Mouse (Mus musculus) right cerebral cortex, adult 18-20 months (tissue): ENCODE results near the gene Kif4.

Source experiments
- DNase-seq: peaks from one replicate; pipeline ENCODE4 v3.0.0; 2022; ENCODE audit warnings: mixed read lengths

Kif4 gene

DNA sequence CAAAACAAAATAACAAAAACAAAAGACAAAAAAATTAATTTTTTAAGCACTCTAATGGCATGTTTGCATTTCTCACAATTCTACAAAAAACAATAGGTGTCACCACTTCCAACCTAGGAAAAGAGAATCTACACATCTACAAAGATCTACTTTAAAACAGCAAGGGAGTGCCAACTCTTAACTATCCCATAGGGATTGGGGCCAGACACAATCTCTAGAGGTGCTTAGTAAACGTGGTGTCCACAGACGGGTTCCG lies at the start of gene Kif4:
Kif4 (plus strand) TSS at position 192 of the 256 bp plus-strand sequence.
- DNase-seq: no peak

DNA sequence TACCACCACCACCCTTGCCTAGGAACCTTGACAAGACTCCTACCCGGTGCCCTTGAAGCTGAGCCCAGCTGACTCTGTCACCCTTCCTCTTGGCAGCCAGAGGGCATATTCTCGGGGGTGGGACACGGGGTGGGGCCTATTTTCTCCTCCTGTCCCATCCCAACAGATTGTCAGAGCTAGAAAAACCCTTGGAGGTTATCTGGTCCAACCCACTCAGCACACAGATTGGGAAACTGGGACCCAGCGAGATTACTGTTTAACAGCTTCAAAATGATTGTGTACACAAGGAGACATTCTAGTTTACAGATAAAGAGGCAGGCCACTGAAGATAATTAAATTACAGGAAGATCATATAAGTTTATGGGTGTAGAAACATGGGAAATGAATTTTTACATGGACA lies 30.7 kb upstream of the Kif4 start, which contains the start of gene P2ry4:
P2ry4 (minus strand) TSS at position 79 of the 400 bp plus-strand sequence.
- DNase-seq: no peak

DNA sequence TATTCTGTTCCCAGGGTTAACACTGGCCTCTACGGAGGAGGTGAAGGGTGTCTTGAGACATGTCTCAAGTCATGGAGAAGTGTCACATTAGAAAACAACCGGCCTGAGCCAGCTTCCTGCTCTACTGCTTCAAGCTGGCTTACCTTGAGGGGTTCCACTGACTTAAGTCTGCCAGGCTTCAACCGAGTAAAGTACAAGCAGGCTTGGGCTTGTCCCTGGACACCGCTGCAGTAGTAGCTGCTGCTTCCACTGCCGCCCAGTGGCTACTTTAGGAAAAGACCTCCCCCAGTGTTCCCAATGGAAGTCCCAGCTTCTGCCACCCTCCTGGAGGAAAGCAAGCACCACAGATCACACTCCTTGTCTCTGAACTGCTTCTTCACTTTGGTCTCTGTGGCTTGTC lies 28.1 kb upstream of the Kif4 start:
- peak; percentile 48 for DNase-seq

DNA sequence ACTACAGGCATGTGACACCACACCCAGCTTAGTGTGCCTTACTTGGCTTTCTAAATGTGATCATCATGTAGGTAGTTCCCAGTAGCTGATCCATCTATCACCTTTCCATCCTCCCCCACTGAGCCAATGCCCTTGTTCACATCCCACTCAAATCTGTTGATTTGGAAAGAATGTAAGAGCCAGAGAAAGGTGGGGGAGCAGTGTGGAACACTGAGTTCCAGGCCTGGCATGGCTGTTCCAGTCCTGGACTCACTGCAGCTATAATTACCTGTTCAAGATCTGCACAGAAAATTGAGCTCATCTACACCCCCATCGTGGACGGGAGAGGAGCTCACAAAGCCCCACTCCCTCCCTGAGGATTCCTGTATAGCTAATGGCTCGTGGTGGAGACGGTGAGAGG lies 25.8 kb upstream of the Kif4 start:
- DNase-seq: peak; percentile 48

DNA sequence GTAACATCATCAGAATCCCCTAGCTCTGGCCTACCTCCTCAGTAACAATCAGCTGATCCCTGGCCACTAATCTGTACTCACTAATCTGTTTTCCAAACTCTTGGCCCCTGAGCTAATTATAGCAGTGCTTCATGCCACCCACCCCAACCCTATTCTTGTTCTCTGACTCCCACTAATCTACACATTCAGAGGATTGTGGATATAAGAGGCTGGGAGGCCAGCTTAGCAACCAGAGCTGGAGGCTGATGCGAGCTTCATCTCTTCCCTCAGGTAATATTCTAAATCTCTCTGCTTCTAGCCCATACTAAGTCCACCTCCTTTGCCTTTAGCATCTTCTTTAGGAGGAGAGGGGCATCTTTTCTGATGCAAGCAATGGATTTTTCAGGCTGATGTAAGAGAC lies 20.2 kb upstream of the Kif4 start, which contains the start of gene Arr3:
Arr3 (plus strand) TSS at position 184 of the 400 bp plus-strand sequence.
- DNase-seq: no peak

DNA sequence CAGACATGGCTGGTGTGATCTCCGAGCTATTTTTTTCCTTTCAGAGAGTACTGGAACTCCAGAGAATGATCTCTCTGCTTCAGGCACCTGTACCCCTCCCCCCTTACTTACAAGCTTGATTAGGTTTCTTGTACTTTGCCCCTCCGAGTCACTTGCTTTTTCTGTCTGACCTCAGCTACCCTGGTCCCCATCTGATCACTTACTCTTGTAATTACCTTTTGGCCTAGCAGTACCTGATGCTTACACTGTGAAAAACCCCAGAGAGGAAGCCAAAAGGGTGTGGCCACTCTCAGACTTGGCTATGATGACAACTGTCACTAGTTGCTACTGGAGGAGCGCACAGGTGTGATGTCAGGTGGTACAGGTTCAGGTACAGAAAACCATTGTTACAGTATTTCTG lies 7.0 kb upstream of the Kif4 start:
- no peak for DNase-seq

DNA sequence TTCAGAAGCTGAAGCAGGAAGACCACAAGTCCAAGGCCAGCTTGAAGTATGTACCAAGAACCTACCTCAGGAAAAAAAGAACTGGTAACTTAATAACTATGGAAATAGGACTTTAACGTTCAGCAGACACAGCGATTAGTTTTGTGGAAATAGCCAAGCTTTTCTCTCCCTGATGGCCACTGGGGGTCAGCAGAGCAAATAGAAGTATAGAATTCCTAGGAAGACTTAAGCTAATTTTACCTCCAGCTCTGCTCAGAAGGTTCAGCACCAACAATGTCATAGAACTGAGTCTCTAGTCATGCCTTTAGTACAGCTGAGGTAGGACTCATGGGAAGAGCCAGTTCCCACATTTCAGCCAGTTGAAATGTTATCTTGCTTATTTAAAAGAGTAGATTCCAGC lies 4.2 kb upstream of the Kif4 start:
- DNase-seq: no peak

DNA sequence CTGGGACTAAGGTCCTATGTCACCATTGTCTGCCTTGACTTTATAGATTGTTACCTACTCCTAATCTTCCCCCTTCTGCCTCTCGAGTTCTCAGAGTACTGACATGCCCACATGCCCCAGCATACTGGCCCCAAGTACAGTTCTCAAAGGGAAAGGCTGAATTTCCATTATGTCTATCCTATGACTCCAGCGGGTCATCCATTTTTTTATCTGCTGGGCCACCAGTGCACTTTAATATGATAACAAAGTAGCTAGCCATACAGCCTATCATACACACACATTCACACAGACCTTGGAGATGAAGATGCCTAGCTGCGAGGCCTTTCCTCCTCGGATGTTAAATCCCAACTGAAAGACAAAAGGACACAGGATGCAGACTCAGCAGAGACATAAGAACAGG lies 1.3 kb upstream of the Kif4 start:
- DNase-seq: no peak

DNA sequence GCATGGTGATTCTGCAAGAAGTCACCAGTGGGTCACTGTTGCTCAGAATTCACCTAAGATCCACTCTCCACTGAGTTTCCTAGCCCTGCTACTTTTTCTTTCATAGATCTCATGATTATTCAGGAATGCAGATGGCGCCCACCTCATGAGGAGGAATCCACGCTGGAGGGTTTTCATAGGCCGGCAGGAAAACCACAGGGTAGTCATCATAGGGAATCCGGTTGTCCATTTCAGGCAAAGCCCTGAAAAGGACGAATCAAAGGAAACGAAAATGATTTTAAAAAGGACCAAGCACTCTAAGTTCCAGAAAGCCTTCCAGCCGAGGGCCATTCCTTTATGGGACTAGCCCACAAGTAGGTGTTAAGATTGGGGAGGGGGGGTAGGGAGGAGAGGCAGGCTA lies 391 bp upstream of the Kif4 start:
- DNase-seq: no peak

DNA sequence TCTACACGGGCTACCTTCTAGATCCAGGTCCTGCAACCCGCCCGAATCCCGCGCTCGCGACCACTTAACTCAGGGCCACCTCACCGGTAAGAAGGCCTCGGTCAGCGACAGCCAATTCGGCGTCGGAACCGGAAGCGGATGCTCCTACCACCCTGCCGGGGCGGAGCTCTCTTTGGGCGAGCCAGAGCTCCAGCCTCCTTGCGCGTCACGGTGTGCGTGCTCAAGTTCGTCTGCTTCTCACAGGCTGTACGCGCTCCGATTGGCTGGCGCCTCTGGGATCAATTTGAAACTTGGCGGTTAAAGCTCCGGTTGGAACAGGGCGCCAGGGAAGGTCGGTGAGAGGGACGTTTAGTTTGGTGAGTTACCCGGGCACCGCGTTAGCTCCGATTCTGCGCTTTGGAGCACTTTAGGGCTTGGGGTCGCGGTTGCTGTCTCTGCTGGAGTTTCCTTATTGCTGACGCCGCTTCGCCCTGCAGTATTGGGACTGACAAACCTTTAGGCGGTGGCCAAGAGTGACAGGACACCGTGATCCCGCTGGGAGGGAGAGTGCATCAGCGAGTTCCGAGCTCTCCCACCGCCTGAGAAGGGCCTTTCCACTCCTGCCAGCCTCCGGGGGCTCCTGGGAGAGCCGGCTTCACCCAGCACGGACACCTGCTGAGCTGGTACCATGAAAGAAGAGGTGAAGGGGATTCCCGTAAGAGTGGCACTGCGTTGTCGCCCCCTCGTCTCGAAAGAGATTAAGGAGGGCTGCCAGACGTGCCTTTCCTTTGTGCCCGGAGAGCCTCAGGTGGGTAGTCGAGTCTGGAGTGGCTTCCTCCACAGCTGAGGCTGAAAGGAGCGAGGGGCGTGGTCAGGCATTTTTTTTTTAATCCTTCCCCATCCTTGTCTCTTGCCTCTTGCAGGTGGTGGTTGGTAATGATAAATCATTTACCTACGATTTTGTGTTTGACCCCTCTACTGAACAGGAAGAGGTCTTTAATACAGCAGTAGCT lies 561 bp downstream of the Kif4 start, which contains the start of gene Pdzd11:
Pdzd11 (minus strand) TSS at position 767 of the 992 bp plus-strand sequence.
- DNase-seq: peak; percentile 92

DNA sequence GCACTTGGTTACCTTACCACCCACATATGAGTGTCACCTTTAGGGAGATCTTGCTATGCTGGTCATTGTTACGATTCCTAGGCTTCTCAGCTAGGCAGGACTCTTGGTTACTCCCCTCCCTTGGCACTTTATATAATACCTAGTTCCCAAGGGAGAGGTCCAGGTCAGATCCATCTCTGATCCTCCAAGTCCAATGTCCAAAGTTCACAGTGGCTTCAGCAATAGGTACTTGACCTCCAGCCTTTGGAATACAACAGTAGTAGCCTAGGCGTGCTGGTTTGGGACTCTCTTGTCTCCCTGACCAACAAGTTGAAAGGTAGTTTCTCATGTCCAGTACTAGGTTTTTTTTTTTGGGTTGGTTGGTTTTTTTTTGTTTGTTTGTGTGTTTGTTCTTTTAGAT lies 3.5 kb downstream of the Kif4 start:
- no peak for DNase-seq

DNA sequence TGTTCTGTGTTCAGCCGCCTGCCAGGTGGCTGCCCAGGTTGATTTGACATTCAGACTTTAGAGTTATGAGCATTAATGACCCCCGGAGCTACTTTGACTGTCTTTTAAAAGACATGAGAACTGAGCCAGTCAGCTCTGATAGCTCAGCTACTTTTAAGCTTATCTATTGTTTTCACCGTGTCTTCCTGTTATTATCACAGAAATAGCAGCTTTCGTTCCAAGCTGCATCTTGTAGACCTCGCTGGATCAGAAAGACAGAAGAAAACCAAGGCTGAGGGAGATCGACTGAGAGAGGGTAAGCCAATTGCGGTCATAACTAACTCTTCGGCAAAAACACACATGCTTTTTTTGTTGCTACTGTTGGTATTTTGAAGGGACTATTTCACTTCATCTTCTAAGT lies 12.9 kb downstream of the Kif4 start:
- DNase-seq: no peak

DNA sequence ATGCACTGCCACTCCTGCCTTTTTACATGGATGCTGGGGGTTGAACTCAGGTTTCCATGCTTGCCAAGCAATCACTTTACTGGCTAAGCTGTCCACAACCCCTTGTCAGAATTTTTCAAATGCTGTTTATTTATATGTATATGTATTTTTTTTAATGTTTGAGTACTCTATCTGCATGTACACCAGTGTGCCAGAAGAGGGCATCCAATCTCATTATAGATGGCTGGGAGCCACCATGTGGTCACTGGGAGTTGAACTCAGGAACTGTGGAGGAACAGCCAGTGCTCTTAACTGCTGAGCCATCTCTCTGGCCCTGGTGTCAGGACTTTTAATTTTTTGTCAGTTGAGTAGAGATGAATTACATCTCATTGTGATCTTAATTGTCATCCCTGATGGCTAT lies 27.3 kb downstream of the Kif4 start:
- no peak for DNase-seq

DNA sequence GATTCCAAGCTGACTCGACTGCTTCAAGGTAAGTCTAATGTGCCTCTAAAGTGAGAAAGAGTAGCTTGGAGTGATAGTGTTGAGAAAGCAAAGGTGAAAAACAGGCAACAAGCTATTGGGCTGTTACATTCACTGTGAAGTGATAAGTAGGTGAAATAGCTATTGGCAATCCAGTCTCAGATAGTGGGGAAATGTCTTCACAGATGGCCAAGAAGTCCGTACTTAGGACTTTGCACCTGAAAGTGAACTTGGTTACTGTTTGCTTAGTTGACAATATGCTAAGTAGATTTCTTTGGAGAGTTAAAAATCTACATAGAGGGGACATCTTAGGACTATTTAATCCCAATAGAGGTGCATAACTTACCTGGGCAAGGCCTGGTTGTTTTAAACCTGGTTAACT lies 39.3 kb downstream of the Kif4 start:
- no peak for DNase-seq

DNA sequence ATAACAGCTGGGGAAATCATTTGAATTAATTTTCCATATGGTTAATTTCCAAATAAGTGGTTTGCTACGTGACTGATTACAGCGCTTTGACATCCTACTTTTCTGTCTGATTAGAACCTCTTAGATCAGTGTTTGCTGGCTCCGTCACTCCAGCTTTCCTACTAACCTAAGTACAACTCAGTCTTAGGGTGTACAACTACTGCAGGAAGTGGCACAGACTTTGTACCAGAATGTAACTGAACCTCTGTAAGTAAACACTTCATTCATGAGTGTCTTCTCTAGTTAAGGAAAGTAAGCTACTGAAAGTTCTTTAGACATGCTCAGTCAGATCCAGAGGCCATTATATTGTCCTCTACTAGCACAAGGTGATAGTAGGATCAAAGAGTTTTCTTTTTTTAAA lies 52.7 kb downstream of the Kif4 start:
- no peak for DNase-seq

DNA sequence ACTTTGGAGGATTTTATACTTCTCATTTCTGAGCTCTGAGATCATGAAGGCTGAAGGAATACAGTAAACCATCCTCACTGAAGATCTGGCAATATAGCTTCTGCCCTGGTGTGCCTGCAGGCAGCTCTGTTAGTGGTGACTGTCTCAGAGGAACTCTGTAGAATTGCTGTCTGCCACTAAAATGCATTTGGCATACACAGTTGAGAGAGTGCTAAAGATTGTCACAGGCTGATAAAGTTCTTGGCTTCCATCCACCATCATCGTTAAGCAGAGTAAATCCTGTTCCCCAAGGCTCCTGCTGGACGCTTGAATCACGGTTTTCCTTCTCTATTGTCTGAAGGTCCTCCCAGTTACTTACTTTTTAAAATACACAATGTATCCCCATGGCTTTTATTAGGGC lies 61.0 kb downstream of the Kif4 start:
- DNase-seq: no peak

DNA sequence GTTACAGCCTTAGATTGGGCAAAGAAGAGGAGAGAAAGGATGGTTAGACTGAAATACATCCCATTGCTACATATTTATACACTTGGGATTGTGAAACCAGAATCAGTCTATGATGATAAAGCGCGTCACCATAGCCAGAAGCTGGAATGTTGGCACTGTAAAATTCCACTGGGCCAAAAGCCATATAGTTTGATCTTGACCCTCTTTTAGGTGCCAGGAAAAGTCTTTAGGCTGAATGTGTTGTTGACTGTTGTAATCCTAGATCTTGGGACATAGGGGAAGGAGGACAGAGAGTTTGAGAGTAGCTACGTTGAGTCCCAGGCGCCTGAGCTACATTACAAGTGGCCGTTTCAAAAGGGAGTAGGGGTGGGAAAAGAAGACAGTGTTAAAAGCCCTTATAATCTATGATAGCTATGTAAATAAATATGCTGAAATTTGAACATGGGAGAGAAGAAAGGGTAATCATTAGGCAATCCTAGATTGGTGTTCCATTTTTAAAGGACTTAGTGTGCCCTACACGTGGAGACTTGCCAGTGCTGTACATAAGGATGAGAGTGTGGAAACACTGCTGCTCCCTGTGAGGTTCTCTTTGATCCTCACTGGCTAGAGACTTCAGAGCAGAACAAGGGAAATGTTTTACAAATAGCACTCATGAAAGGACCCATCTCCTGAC lies 62.0 kb downstream of the Kif4 start:
- DNase-seq: no peak

DNA sequence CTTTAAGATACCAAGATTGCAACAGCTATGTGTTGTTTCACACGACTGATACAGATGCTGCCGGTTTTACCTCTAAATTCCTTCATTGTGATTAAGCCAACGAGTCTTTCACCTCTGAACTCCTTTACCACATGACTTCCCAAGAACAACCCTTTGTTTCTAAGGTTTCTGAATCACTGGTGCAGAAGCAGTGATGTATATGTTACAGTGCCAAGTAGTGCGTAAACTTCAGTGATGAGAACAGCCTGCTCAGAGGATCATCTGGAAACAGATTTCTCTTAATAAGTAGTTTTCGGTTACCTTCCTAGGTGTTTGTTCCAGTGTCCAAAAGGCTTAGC lies 62.5 kb downstream of the Kif4 start:
- DNase-seq: no peak

DNA sequence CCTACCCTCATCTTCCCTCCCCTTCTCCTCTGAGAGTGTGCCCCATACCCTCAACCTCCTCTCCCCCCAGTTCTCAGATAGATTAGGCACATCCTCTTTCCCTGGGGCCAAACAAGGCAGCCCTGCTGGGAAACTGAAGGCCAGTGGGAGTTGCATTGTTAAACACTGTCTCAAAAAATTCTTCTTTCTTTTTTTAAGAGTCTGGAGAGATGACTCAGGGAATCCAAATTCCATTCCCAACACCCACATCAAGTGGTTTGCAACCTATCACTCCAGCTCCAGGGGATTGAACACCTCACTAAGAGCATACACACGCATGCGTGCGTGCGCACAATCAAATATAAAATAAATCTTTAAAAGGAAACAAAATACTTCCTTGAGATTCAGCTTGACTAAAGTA lies 71.2 kb downstream of the Kif4 start:
- DNase-seq: no peak

DNA sequence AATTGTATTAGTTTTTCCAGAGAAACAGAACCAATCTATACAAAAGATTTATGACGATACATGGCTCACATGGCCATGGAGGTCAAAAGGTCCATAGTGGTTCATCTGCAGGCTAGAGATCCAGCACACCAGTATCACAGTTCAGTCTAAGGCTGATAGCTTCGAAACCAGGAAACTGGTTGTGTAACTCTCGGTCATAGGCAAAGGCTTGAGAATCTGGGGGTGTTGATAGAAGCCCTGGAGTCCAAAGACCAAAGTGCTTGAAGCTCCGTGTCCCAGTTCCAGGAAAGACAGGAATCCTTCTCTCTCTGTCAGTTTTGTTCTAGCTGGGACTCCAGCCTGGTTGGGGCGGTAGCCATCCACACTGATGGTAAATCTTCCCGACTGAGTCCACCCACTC lies 82.5 kb downstream of the Kif4 start:
- DNase-seq: no peak

DNA sequence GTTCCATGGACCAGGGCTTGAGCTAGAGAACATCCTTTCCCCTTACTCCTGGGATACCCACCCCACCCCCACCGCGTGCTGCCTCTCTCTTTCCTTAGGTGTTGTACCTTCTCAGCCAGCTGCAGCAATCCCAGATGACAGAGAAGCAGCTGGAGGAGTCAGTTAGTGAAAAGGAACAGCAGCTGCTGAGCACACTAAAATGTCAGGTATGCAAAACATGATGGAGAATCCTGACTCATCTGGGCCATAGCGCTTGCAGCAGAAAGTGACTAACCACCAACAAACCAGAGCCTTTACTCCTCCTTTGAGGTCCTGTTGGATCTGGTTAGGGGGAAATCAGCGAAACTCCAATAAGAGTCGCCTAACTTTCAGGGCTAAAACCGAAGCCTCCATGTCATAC lies 90.6 kb downstream of the Kif4 start:
- no peak for DNase-seq

DNA sequence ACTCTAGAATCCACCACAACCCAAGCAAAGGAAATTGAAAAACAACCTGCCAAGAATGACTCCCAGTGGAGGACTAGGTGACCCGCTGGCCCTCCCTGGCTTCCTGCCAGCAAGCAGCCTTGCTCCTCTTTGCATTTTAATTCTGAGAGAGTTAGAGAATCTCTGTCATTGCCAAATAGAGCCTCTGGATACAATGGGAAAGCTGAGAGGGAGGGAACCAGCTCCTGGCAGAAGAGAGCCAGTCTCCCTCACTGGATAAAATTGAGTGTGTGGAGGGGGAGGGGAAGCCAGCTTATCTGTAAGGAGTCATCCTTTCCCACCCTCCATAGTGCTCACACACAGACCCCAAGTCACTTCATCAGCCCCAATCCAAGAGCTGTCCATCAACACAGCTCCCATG lies 103.4 kb downstream of the Kif4 start:
- DNase-seq: peak; percentile 1

DNA sequence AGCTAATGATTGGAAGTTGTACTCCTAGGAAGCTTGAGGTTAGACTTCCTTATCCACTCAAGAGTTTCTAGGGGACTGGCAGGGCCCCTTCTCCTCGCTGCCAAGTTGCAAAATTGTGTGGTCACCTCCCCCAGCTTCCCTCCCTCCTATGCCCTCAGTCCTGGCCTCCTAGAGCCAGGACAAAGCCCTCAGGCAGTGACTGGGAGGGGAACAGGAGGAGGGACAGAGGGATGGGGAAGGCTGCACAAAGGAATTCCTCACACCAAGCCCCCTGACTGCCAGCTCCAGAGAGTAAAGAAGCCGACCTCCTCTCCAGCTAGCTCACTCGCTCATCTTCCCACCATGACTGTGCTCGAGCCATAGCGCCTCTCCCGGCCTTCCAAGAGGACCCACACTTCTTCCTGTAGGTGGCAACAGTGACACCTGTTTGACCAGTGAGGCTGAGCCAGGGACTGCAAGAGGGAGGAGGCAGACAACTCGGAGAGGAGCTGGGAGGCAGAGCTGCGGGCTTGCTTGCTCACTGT lies 104.2 kb downstream of the Kif4 start, which contains the start of gene Gdpd2:
Gdpd2 (plus strand) TSS at position 209 of the 524 bp plus-strand sequence.
- peak; percentile 26 for DNase-seq

DNA sequence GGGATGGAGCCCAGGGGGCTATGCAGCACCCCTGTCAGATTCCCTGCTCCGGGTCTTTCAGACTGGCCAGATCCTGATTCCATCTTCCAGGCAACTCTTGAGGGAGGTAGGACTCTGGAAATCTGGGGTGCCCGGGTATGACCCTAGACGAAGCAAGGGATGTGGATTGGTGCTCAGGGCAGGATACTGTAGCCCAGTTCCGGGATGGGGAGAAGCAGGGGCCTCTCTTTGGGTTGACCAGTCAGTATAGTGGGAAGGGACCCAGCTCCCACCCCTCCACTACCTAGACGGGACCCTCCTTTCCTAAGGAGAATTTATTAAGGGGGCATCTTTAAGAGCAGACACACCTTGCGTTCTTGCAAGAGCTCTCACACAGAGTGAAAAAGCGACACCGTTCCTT lies 104.7 kb downstream of the Kif4 start:
- no peak for DNase-seq
